Mouse (Mus musculus) heart, postnatal 0 days (tissue): ENCODE data around the gene Tarm1.

Experiments used
- CTCF ChIP-seq: IDR thresholded peaks from 2 replicates; pipeline ENCODE4 v1.5.1; 2016; ENCODE audit warnings: antibody characterized with exemption, control low read depth, low read depth
- EP300 ChIP-seq: IDR thresholded peaks from 2 replicates; pipeline ENCODE4 v1.6.1; 2016; ENCODE audit warnings: antibody characterized with exemption, low read depth

- TF ChIP-seq EP300 (no peak), CTCF (no peak)
These were observed 33.8 kb downstream of the Tarm1 start for GRCm38 (mm10) chr7:3468614-3469013.
